31 mouse cellular contexts compared by ENCODE assay signal in genomic region chr17:80173708-80174107, GRCm38 (mm10). TPM values are rescaled to one million over a fixed set of nuclear protein-coding genes. Genes with fewer than 3 reads are reported as not detected.
"Had no signal": no experiment of that assay in that cellular context is flagged by ENCODE, and none has a peak within 500 bp of the region (broad histone marks: within the 10 kb centered on the region; RNA-seq: fewer than 3 reads in every experiment).

No protein-coding gene starts in this region.

- DNase-seq: gastrocnemius, postnatal 14 days; gastrocnemius, postnatal 36 days; heart, adult 11 months; heart, adult 2 months; heart, postnatal 14 days; heart, postnatal 36 days; kidney, adult 11 months; kidney, adult 2 months; kidney, adult 9 months; kidney, postnatal 14 days; kidney, postnatal 36 days; layer of hippocampus, adult 9-11 months; layer of hippocampus, postnatal 36 days; liver; liver, embryonic 13.5 days had no signal

- H3K27me3 ChIP-seq: heart, embryonic 13.5 days; heart, embryonic 15.5 days; hindbrain, embryonic 12.5 days; kidney, embryonic 15.5 days; limb, embryonic 12.5 days; liver, embryonic 13.5 days had no signal

- H3K4me3 ChIP-seq: heart, adult 2 months; heart, embryonic 13.5 days; heart, embryonic 15.5 days; hindbrain, embryonic 10.5 days; hindbrain, embryonic 12.5 days; kidney, embryonic 15.5 days; limb, embryonic 10.5 days; limb, embryonic 12.5 days; liver, embryonic 13.5 days had no signal

- H3K9ac ChIP-seq: heart, embryonic 13.5 days; heart, embryonic 15.5 days; hindbrain, embryonic 12.5 days; hindbrain, embryonic 14.5 days; kidney, embryonic 15.5 days; limb, embryonic 12.5 days; liver, embryonic 13.5 days had no signal

- H3K9me3 ChIP-seq: heart, embryonic 13.5 days; heart, embryonic 15.5 days; hindbrain, embryonic 10.5 days; hindbrain, embryonic 12.5 days; kidney, embryonic 15.5 days; limb, embryonic 10.5 days; limb, embryonic 12.5 days; liver, embryonic 13.5 days had no signal

- ATAC-seq: hindbrain, embryonic 16.5 days; intestine, embryonic 16.5 days had no signal

- H3K36me3 ChIP-seq: heart, embryonic 13.5 days; heart, embryonic 15.5 days; hindbrain, embryonic 10.5 days; hindbrain, embryonic 12.5 days; kidney, embryonic 15.5 days; limb, embryonic 10.5 days; limb, embryonic 12.5 days; liver, embryonic 13.5 days had no signal

- H3K4me2 ChIP-seq: heart, embryonic 11.5 days; heart, embryonic 13.5 days; heart, embryonic 15.5 days; hindbrain, embryonic 12.5 days; hindbrain, embryonic 14.5 days; kidney, embryonic 15.5 days; limb, embryonic 12.5 days; liver, embryonic 11.5 days; liver, embryonic 13.5 days had no signal

- H3K27ac ChIP-seq: heart, adult 2 months; heart, embryonic 13.5 days; heart, embryonic 15.5 days; hindbrain, embryonic 12.5 days; hindbrain, embryonic 14.5 days; kidney, embryonic 15.5 days; kidney, postnatal 0 days; limb, embryonic 10.5 days; limb, embryonic 12.5 days; liver, embryonic 13.5 days had no signal

RNA-seq across cellular contexts. Expression of gene Ttc39d, which starts 33.6 kb away (rescaled TPM):
- total RNA-seq: gastrocnemius, adult 18-20 months; gastrocnemius, postnatal 36 days; heart, postnatal 36 days had no signal
- polyA plus RNA-seq: intestine, embryonic 14.5 days; intestine, embryonic 16.5 days; kidney, postnatal 0 days; large intestine, adult 2 months; limb, embryonic 12.5 days; liver, embryonic 11.5 days; liver, embryonic 13.5 days had no signal
